Mouse (Mus musculus): ENCODE data around the gene 4930562C15Rik.

The 4930562C15Rik gene

GRCm38 (mm10) chr16:4862863-4863483 lies 27.8 kb downstream of the 4930562C15Rik start:
- DNase-seq = peak; percentile 67 to 75

- no peak for DNase-seq
Measured at GRCm38 (mm10) chr16:4863742-4864141, 28.5 kb downstream of the 4930562C15Rik start.

DNA sequence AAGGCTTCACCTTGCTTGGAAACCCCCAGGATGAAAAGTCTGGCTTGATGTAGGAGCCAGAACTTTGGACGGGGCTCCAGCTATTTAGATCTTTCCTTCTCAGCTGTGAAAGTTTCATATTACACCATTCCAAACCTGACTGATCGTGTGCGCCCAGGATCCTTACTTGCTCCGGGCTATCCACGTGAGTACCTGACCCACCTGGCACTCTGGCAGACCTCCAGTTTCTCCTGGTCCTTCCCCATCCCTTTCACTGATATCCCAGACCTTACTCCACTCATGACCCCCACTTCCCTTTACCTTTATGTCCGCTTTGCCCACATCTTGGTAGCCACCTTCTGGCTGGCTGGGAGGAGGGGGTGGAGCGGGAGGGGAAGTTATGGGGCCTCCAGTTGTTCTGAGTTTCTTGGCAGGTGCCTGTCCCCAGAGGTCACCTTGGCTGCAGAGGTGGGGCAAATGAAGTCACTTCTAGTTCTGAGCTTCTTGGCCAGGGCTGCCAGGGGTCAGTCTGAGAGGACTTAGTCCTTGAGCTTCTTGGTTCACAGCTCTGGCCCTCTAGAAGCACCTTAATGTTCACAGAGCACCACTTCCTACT lies 31.0 kb downstream of the 4930562C15Rik start:
- peak; percentile 44 to 58 for DNase-seq

DNA sequence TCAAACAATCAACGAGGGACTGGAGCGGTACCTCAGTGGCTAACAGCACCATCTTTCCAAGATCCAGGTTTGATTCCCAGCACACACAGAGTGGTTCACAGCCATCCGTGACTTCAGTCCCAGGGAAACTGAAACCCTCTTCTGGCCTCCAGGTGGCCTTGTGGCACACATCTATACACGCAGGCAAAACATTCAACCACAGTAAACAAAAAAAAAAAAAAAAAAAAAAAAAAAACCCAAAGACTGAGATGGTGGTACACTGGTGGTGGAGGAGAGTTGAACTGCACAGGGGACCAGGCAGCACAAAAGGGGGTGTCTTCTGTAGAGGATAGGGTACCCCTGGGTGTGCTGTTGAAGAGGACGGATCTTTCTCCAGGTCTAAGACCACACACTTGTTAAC lies 35.3 kb downstream of the 4930562C15Rik start:
- DNase-seq = no peak

- DNase-seq = no peak
Measured at GRCm38 (mm10) chr16:4871926-4872325, 36.7 kb downstream of the 4930562C15Rik start.

DNA sequence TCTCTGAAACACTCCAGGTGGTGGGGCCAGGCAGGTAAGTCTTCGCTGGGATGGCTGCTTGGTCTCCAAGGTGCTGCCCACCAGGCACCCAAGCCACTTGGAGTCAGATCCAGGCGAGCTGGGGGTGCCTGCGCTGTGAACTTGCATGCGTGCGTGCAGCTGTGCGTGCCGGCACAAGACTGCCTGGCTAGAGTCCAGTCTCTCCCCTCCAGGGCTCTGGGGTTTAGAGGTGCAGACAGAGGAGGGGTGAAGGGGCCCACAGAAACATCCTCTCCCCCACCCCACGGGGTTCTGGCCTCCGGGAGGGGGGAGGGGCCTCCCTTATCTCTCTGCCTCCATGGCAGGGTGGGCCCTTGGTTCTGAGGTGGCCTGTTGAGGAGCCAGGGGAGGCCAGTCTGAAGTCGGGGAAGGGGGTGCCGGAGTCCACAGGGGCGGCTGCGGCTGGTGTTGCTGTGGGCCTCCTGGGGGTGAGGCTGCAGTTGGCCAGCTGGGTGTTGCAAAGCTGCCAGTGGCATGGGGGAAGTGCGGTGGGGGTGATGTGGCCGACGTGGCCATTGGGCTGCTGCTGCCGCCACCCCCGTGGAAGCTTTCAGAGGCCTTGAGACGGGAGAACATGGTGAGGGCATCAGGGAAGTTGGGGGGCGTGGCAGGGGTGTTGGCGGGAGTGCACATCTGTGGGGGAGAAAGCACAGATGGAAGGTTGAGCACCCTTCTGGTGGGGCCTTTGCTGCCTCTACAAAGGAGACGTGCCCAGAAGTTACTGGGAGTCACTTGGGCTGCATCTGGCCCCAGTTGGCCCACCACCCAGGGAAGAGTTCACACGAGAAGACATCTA lies 40.2 kb downstream of the 4930562C15Rik start:
- DNase-seq = peak; percentile 37 to 39

GRCm38 (mm10) chr16:4876033-4876680 lies 40.9 kb downstream of the 4930562C15Rik start:
- DNase-seq = peak; percentile 88 to 89

DNA sequence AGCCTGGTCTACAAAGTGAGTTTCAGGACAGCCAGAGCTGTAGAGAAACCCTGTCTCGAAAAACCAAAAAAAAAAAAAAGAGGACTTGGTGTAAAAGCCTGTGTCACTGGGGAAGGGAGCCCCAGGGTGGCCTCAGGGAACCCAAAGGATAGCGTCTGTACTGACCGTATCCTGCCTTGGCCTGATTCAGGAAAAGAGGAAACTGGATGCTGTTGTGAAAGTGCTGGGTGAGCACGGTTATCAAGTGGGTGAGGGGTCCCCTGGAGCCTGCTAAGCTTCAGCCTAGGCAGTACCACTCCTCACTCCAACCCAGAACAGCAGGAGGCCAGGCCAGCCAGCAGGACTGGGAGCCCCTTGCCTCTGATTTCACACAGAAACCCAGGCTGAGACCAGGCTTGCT lies 42.0 kb downstream of the 4930562C15Rik start:
- peak; percentile 32 to 40 for DNase-seq

DNA sequence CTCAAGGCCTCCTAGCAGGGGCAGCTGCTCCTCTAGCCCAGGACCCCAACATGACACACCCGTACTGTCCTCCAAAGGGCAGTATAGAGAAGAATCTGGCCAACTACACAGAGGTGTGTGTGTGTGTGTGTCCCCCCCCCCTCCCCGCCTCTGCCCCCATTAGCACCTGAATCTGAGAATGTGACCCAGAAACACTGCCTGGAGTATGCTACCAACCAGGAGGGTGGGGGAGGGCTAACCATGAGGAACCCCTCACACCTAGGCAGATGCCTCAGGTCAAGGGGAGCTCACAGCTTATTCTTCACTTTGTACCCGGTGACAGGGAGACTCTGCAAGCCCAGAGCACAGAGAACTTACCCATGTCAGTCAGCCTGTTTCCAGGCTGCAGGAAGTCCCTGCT lies 42.5 kb downstream of the 4930562C15Rik start:
- no peak for DNase-seq

- DNase-seq = peak; percentile 25 to 41
Measured at GRCm38 (mm10) chr16:4878192-4878885, 43.1 kb downstream of the 4930562C15Rik start.

DNA sequence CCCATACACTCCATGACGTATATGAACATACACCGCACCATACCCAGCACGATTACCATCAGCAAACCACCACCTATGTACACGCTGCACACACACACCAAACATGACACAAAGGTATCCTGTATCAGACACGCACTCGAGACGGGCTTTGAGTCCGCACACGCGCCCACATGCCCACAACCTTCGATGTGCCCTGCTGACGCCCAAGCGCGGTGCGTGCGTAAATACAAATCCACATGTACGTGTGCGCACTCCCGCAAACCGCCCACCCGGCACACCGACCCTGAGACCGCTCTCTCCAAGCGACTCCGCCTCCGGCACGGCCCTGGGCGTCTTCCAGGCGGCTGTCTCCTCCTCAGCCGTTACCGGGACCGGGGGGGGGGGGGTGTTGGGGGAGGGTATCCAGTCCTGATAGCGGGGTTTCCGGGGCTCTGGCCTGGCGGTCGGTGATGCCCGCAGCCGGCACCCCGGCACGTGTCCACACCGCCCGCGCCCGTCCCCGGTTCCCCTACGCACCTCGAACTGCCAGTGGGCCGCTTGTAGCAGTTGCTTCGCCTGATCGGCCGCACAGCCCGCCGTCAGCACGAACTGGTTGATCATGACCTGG lies 44.0 kb downstream of the 4930562C15Rik start:
- DNase-seq = peak; percentile 78 to 79

GRCm38 (mm10) chr16:4879708-4880124 lies 44.5 kb downstream of the 4930562C15Rik start:
- peak; percentile 93 to 95 for DNase-seq

DNA sequence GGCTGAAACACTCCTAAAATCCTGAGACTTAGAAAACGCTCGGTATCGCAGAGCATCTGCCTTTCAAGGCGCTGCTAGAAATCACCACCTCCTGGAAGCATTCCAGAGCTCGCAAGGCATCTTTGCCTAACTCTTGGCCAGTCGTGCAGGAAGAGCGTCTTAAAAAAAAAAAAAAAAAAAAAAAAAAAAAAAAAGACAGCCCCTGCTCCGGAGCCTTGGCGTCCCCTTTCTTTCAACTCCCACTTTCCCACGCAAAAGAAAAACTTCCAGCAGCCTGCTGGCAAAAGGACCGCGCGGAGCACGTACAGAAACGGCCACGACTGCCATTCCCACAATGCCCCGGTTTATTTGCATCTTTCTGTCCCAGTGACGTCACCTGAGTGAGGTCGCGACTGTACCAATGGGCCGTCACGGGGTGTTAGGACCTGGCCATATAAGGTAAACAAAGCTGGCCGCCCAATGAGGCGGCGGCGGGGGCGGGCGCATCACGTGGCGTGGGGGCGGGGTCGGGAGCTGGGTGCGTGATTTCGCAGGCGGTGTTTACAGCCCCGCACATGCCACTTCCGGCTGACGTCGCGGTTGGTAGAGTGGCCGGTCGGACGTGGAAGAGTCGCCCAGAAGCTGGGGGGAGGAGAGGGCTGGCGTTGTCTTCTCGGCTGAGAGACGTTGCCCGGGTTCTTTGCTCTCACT lies 45.1 kb downstream of the 4930562C15Rik start, which contains the start of gene Ubald1:
TSS of gene Ubald1 (minus strand) at position 180 of the 690 bp plus-strand sequence.
- peak; percentile 100 for DNase-seq

GRCm38 (mm10) chr16:4881400-4882351 lies 46.5 kb downstream of the 4930562C15Rik start:
- DNase-seq = peak in 1 of 2 experiments; percentile 42

- DNase-seq = no peak
Measured at GRCm38 (mm10) chr16:4884930-4885329, 49.7 kb downstream of the 4930562C15Rik start.

GRCm38 (mm10) chr16:4885760-4886689 lies 50.8 kb downstream of the 4930562C15Rik start, which contains the start of gene Mgrn1:
Gene Mgrn1 (plus strand): TSS chr16:4886249.
- peak; percentile 94 to 96 for DNase-seq

GRCm38 (mm10) chr16:4886690-4887020 lies 51.4 kb downstream of the 4930562C15Rik start:
- DNase-seq = no peak

DNA sequence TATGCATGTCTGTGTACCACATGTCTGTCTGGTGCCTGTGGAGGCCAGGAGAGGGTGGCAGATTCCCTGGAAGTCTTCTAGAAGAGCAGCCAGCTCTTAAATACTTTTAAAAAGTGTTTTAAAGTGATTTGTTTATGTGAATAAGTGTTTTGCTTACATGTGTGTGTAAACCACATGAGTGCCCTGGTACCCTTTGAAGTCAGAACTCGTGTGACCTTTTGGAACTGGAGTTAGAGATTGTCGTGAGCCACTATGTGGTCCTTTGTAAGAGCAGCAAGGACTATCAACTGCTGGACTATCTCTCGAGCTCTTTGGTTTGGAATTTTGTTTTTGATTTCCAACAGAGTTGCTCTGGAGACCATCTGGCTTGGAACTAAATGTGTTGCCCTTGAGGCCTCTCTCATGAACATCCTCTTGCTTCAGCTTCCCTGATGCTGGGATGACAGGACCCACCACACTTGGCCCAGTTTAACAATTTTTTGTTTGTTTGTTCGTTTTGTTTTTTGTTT lies 55.0 kb downstream of the 4930562C15Rik start:
- DNase-seq = no peak

DNA sequence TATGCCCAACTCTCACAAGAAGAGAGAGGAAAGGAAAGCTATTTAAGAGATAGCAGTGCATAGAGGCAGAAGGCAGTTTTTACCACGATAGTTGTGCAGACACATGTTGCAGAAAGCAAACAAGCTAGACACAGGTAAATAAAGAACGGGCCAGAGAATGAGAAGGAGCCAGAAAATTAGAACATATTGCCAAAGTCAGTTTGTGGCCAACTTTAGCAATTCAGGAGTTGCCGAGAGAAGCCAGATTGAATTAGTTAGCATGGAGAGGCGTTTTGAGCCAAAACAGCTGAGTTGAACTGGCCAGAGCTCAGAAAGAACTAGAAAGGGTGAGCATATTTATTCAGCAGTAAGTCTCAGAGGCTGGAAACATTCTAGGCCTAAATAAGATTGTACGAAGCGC lies 57.0 kb downstream of the 4930562C15Rik start:
- DNase-seq = no peak

Data from cerebellum, postnatal 10 days (tissue).